Mouse (Mus musculus): Measurements from ENCODE around the gene Elp1. TPM values are rescaled to one million over a fixed set of nuclear protein-coding genes. Genes with fewer than 3 reads are reported as not detected.

The Elp1 gene
- polyA plus RNA-seq, 2 experiments from 2014 or later = 19.3 to 20.3 TPM

Other genes with a start within 250 kb of the Elp1 start
- gene Gm26657, start 62.3 kb downstream of the Elp1 start, polyA plus RNA-seq (2017; shearing (Covaris generic)) = not detected
- not detected for gene Actl7b, start 60.9 kb downstream of the Elp1 start, polyA plus RNA-seq (2017; shearing (Covaris generic))
- gene Actl7a, start 58.9 kb downstream of the Elp1 start, polyA plus RNA-seq (2017; shearing (Covaris generic)) = not detected
- 10 to 100 TPM; 13.3 to 18.0 TPM for gene Fam206a, start within 50 bp of the Elp1 start, polyA plus RNA-seq (2017; shearing (Covaris generic))
- 1 to 10 TPM; 2.0 to 2.2 TPM for gene Ctnnal1, start 62.9 kb upstream of the Elp1 start, polyA plus RNA-seq (2017; shearing (Covaris generic))
- gene Tmem245, start 145.1 kb upstream of the Elp1 start, polyA plus RNA-seq (2017; shearing (Covaris generic)) = 1 to 10 TPM; 5.1 to 5.7 TPM
- under 1 TPM in 1 of 2 experiments, not detected in 1; 0.16 TPM for gene Frrs1l, start 188.1 kb upstream of the Elp1 start, polyA plus RNA-seq (2017; shearing (Covaris generic))

Data from activated CD4-positive, CD25-positive, alpha-beta regulatory T cell, adult 4 months (primary cell).